In genomic region chr9:45345516-45345915, GRCm38 (mm10) we compare ENCODE assay signal across 9 mouse cellular contexts. TPM values are rescaled to one million over a fixed set of nuclear protein-coding genes. Genes with fewer than 3 reads are reported as not detected.
DNase-seq lines count a peak whose midpoint lies in the region; ATAC-seq and TF ChIP-seq lines count a peak whose summit lies in the region.
"Had no signal": no experiment of that assay in that cellular context is flagged by ENCODE, and none has a peak within 500 bp of the region (broad histone marks: within the 10 kb centered on the region; RNA-seq: fewer than 3 reads in every experiment).

No protein-coding gene starts in this region.

- 73% methylated on average over 2 of the region's 2 CpGs for WGBS in forebrain, embryonic 15.5 days
- 80% methylated on average over 2 of the region's 2 CpGs for WGBS in forebrain, embryonic 12.5 days
- WGBS in lung, postnatal 0 days: 35% methylated on average over 2 of the region's 2 CpGs
- WGBS in kidney, embryonic 15.5 days: 62% methylated on average over 2 of the region's 2 CpGs
- 83% methylated on average over 2 of the region's 2 CpGs for WGBS in thymus, adult 2 months

- no peak overlapping the region for H3K9ac ChIP-seq in forebrain, embryonic 15.5 days (replicated peaks)
- no peak overlapping the region for H3K9ac ChIP-seq in forebrain, embryonic 12.5 days
- no peak overlapping the region for H3K9ac ChIP-seq in lung, postnatal 0 days (replicated peaks; ENCODE audit: low read depth)
- no peak overlapping the region for H3K9ac ChIP-seq in kidney, embryonic 15.5 days

- no peaks in the 10 kb centered on the region for H3K27me3 ChIP-seq in forebrain, embryonic 15.5 days
- no peaks in the 10 kb centered on the region for H3K27me3 ChIP-seq in forebrain, embryonic 12.5 days
- no peaks in the 10 kb centered on the region for H3K27me3 ChIP-seq in lung, postnatal 0 days (replicated peaks; ENCODE audit: insufficient read depth, low read length)
- no peaks in the 10 kb centered on the region for H3K27me3 ChIP-seq in kidney, embryonic 15.5 days
- H3K27me3 ChIP-seq in thymus, adult 2 months (ENCODE audit: control insufficient read depth, insufficient read depth, low read length): no peaks in the 10 kb centered on the region

- no peaks in the 10 kb centered on the region for H3K9me3 ChIP-seq in forebrain, embryonic 15.5 days
- no peaks in the 10 kb centered on the region for H3K9me3 ChIP-seq in forebrain, embryonic 12.5 days
- H3K9me3 ChIP-seq in lung, postnatal 0 days (ENCODE audit: low read length): no peaks in the 10 kb centered on the region
- H3K9me3 ChIP-seq in kidney, embryonic 15.5 days (replicated peaks): no peaks in the 10 kb centered on the region
- H3K9me3 ChIP-seq: G1E had no signal

- H3K4me1 ChIP-seq in forebrain, embryonic 15.5 days: no peaks in the 10 kb centered on the region
- H3K4me1 ChIP-seq in forebrain, embryonic 12.5 days: no peaks in the 10 kb centered on the region
- H3K4me1 ChIP-seq in lung, postnatal 0 days (ENCODE audit: insufficient read depth, low read depth, low read length): no peaks in the 10 kb centered on the region
- H3K4me1 ChIP-seq in kidney, embryonic 15.5 days: no peaks in the 10 kb centered on the region
- no peaks in the 10 kb centered on the region for H3K4me1 ChIP-seq in thymus, adult 2 months (replicated peaks; ENCODE audit: control insufficient read depth, insufficient read depth, low read length)

- H3K4me3 ChIP-seq in forebrain, embryonic 15.5 days: no peak overlapping the region
- H3K4me3 ChIP-seq in forebrain, embryonic 12.5 days (replicated peaks): no peak overlapping the region
- no peak overlapping the region for H3K4me3 ChIP-seq in lung, postnatal 0 days (ENCODE audit: low read depth, low read length)
- no peak overlapping the region for H3K4me3 ChIP-seq in kidney, embryonic 15.5 days (replicated peaks)
- no peak overlapping the region for H3K4me3 ChIP-seq in thymus, adult 2 months (ENCODE audit: control insufficient read depth, insufficient read depth, low read length)

- DNase-seq in lung, postnatal 0 days (ENCODE audit: low spot score): no peak
- DNase-seq in lung, adult 18-20 months: no peak
- DNase-seq in cerebellum, postnatal 14 days: peak; percentile 72 to 82
- no peak for DNase-seq in thymus, adult 2 months

- no peaks in the 10 kb centered on the region for H3K36me3 ChIP-seq in forebrain, embryonic 15.5 days
- no peaks in the 10 kb centered on the region for H3K36me3 ChIP-seq in forebrain, embryonic 12.5 days (replicated peaks)
- H3K36me3 ChIP-seq in lung, postnatal 0 days (ENCODE audit: insufficient read depth, low read length): no peaks in the 10 kb centered on the region
- H3K36me3 ChIP-seq in kidney, embryonic 15.5 days: no peaks in the 10 kb centered on the region
- no peaks in the 10 kb centered on the region for H3K36me3 ChIP-seq in thymus, adult 2 months (ENCODE audit: control insufficient read depth, insufficient read depth, low read length)
- H3K36me3 ChIP-seq: G1E had no signal

- peak; percentile 55; the same call in 1 of the 2 replicates for ATAC-seq in forebrain, embryonic 15.5 days (replicated peaks)
- no peak for ATAC-seq in forebrain, embryonic 12.5 days (ENCODE audit: low FRiP score)
- no peak for ATAC-seq in lung, postnatal 0 days
- peak; percentile 49; the same call in 1 of the 2 replicates for ATAC-seq in kidney, embryonic 15.5 days (replicated peaks; ENCODE audit: low FRiP score)
- no peak for ATAC-seq in CD4-positive, CD25-positive, alpha-beta regulatory T cell, adult 4 months

- peak; percentile 57 for TF ChIP-seq CTCF in lung, postnatal 0 days (IDR thresholded peaks at IDR 0.05)
- no peak for TF ChIP-seq CTCF in thymus, adult 2 months (IDR thresholded peaks at IDR 0.05; ENCODE audit: borderline replicate concordance, control insufficient read depth, extremely low read depth, insufficient read depth, low read length, poor library complexity)

- TF ChIP-seq POLR2A in thymus, adult 2 months (IDR thresholded peaks at IDR 0.05; ENCODE audit: control insufficient read depth, extremely low read depth, insufficient read depth, low read length, poor library complexity): no peak

- TF ChIP-seq EP300 in lung, postnatal 0 days (IDR thresholded peaks at IDR 0.05): no peak

- no peak overlapping the region for H3K27ac ChIP-seq in forebrain, embryonic 15.5 days (replicated peaks)
- no peak overlapping the region for H3K27ac ChIP-seq in forebrain, embryonic 12.5 days
- no peak overlapping the region for H3K27ac ChIP-seq in lung, postnatal 0 days (ENCODE audit: low read length)
- H3K27ac ChIP-seq in kidney, embryonic 15.5 days: no peak overlapping the region
- no peak overlapping the region for H3K27ac ChIP-seq in thymus, adult 2 months (ENCODE audit: control insufficient read depth, insufficient read depth, low read length)

- H3K4me2 ChIP-seq in forebrain, embryonic 15.5 days (replicated peaks): no peak overlapping the region
- no peak overlapping the region for H3K4me2 ChIP-seq in forebrain, embryonic 12.5 days
- H3K4me2 ChIP-seq in lung, postnatal 0 days (replicated peaks; ENCODE audit: low read depth, low read length): no peak overlapping the region
- H3K4me2 ChIP-seq in kidney, embryonic 15.5 days: no peak overlapping the region

RNA-seq across cellular contexts. Expression of gene Fxyd6, which starts 24.5 kb away (rescaled TPM):
- polyA plus RNA-seq in forebrain, embryonic 15.5 days (2015; fragmentation: Nextera tagmentation; extraction: Ambion mirVana): 447 and 481 TPM in 2 replicates
- 206 TPM in 2 replicates for polyA plus RNA-seq in forebrain, embryonic 12.5 days (2016; fragmentation: Nextera tagmentation; extraction: Ambion mirVana)
- polyA plus RNA-seq in lung, postnatal 0 days (2015; fragmentation: Nextera tagmentation; extraction: Ambion mirVana): 13.4 and 13.5 TPM in 2 replicates
- polyA plus RNA-seq in kidney, embryonic 15.5 days (2015; fragmentation: Nextera tagmentation; extraction: Ambion mirVana): 178 and 187 TPM in 2 replicates
- polyA plus RNA-seq in CD4-positive, CD25-positive, alpha-beta regulatory T cell, adult 4 months (2017; shearing (Covaris generic)): not detected
- 5.4 and 8.9 TPM in 2 replicates for polyA plus RNA-seq in thymus, adult 2 months (2012; rRNA removed)
- polyA plus RNA-seq: G1E had no signal

RNA-seq across cellular contexts. Expression of gene Tmprss13, which starts 26.6 kb away (rescaled TPM):
- polyA plus RNA-seq in forebrain, embryonic 15.5 days (2015; fragmentation: Nextera tagmentation; extraction: Ambion mirVana): not detected in 2 replicates
- 0.08 TPM in 1 of 2 replicates, not detected in the other for polyA plus RNA-seq in forebrain, embryonic 12.5 days (2016; fragmentation: Nextera tagmentation; extraction: Ambion mirVana)
- polyA plus RNA-seq in lung, postnatal 0 days (2015; fragmentation: Nextera tagmentation; extraction: Ambion mirVana): 0.83 and 0.86 TPM in 2 replicates
- 0.23 and 0.38 TPM in 2 replicates for polyA plus RNA-seq in kidney, embryonic 15.5 days (2015; fragmentation: Nextera tagmentation; extraction: Ambion mirVana)
- polyA plus RNA-seq in CD4-positive, CD25-positive, alpha-beta regulatory T cell, adult 4 months (2017; shearing (Covaris generic)): 1 to 10 TPM; 5.2 to 7.1 TPM
- 0.62 and 1.2 TPM in 2 replicates for polyA plus RNA-seq in thymus, adult 2 months (2012; rRNA removed)
- polyA plus RNA-seq: G1E had no signal

RNA-seq across cellular contexts. Expression of gene Fxyd2, which starts 54.0 kb away (rescaled TPM):
- 5.8 and 6.3 TPM in 2 replicates for polyA plus RNA-seq in forebrain, embryonic 15.5 days (2015; fragmentation: Nextera tagmentation; extraction: Ambion mirVana)
- polyA plus RNA-seq in forebrain, embryonic 12.5 days (2016; fragmentation: Nextera tagmentation; extraction: Ambion mirVana): 2.0 and 2.3 TPM in 2 replicates
- polyA plus RNA-seq in lung, postnatal 0 days (2015; fragmentation: Nextera tagmentation; extraction: Ambion mirVana): 1.2 and 1.5 TPM in 2 replicates
- 451 and 476 TPM in 2 replicates for polyA plus RNA-seq in kidney, embryonic 15.5 days (2015; fragmentation: Nextera tagmentation; extraction: Ambion mirVana)
- polyA plus RNA-seq in CD4-positive, CD25-positive, alpha-beta regulatory T cell, adult 4 months (2017; shearing (Covaris generic)): not detected
- polyA plus RNA-seq in thymus, adult 2 months (2012; rRNA removed): 220 and 236 TPM in 2 replicates
- polyA plus RNA-seq: G1E had no signal

Comparison
In these comparisons a context has a peak if more than half of its experiments do, and no peak if none do; other contexts are left out.
1. ATAC-seq: peak in forebrain, embryonic 15.5 days (single experiment) and kidney, embryonic 15.5 days (single experiment); none in forebrain, embryonic 12.5 days (single experiment), lung, postnatal 0 days (single experiment) and CD4-positive, CD25-positive, alpha-beta regulatory T cell, adult 4 months (single experiment).
2. DNase-seq: peak in cerebellum, postnatal 14 days (2 of 2); none in lung, postnatal 0 days (single experiment), lung, adult 18-20 months (0 of 2) and thymus, adult 2 months (single experiment).
3. RNA of gene Fxyd6, which starts 24.5 kb away (polyA plus RNA-seq): 447 to 481 TPM in forebrain, embryonic 15.5 days, 206 TPM in forebrain, embryonic 12.5 days and 178 to 187 TPM in kidney, embryonic 15.5 days; 13.4 to 13.5 TPM in lung, postnatal 0 days, 5.4 to 8.9 TPM in thymus, adult 2 months and not detected in CD4-positive, CD25-positive, alpha-beta regulatory T cell, adult 4 months; every median in the first group is over 10 times any median in the second.
4. RNA of gene Fxyd2, which starts 54.0 kb away (polyA plus RNA-seq): 451 to 476 TPM in kidney, embryonic 15.5 days and 220 to 236 TPM in thymus, adult 2 months; 5.8 to 6.3 TPM in forebrain, embryonic 15.5 days, 2.0 to 2.3 TPM in forebrain, embryonic 12.5 days, 1.2 to 1.5 TPM in lung, postnatal 0 days and not detected in CD4-positive, CD25-positive, alpha-beta regulatory T cell, adult 4 months; every median in the first group is over 10 times any median in the second.